Mouse (Mus musculus) lung, postnatal 4 days (tissue): ENCODE data around the gene Pnmt.

Experiments used
- DNase-seq, 2 experiments: peaks; one replicate each; pipeline ENCODE4 v3.0.0; 2021

The Pnmt gene

DNA sequence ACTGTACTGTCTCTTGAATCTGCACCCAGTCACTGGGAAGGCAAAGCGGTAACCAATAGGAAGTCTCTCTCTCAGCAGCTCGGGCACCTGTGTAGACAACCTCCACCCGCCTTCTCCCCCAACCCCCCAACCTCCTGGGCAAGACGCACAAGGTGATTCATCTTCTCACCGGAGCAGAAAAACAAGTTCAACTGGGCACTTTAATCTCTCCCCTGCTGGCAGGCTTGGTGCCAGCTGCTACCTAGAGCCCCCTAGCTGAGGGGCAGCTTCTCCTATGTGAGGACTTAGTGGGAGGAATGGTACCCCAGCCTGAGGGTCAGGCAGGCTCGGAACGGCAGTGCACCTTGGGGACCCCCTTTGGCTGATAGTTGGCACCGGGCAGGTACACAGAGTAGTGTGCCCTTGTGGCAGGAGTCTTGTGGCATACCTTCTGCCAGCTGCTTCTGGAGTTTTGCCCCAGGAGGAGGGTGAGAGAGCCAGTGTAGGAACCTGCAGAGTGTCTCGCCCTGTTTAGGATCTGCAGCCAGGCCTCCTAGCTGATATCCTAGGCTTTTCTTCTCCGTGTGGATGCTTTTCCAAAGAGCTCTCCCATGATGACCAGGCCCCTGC is 32.8 kb downstream of the Pnmt start:
- DNase-seq: peak; percentile 43 to 73

- DNase-seq: no peak
Measured at GRCm38 (mm10) chr11:98426592-98426991, 40.3 kb downstream of the Pnmt start.

- DNase-seq: no peak
Measured at GRCm38 (mm10) chr11:98428436-98428835, 42.2 kb downstream of the Pnmt start.

- DNase-seq: no peak
Measured at GRCm38 (mm10) chr11:98431743-98432502, 45.7 kb downstream of the Pnmt start.

GRCm38 (mm10) chr11:98435723-98436122 is 49.5 kb downstream of the Pnmt start:
- peak in 1 of 2 experiments; percentile 22 for DNase-seq

- DNase-seq: peak in 1 of 2 experiments; percentile 20
Measured at GRCm38 (mm10) chr11:98437441-98437840, 51.2 kb downstream of the Pnmt start.
